Mouse (Mus musculus) liver, embryonic 14.5 days (tissue): ENCODE data around the gene Pld1. TPM values are rescaled to one million over a fixed set of nuclear protein-coding genes. Genes with fewer than 3 reads are reported as not detected.
A peak's percentile ranks its signal among the peaks of the same experiment; 100 is the strongest.

Experiments used
- ATAC-seq: fragments of 200-750 bp; cut with Nextera tagmentation; 2 replicates; pipeline ENCODE4 v1.8.0; 2017; ENCODE audit warnings: moderate number of reproducible peaks, mild to moderate bottlenecking, moderate library complexity; ENCODE audit not compliant: insufficient read depth
- DNase-seq, 3 experiments: peaks; one replicate each; pipeline ENCODE4 v3.0.0-alpha.2; 2012 to 2013; ENCODE audit warnings: low read depth in 3 of 3, low spot score in 3 of 3
- H3K27ac ChIP-seq: fragments of 300-500 bp; sonication (generic); 2 replicates; pipeline ENCODE4 v1.5.1; 2014; ENCODE audit warnings: moderate library complexity, mild to moderate bottlenecking, control low read depth, inconsistent platforms
- H3K27me3 ChIP-seq: fragments of 300-500 bp; sonication (generic); 2 replicates; pipeline ENCODE4 v1.6.1; 2014; ENCODE audit warnings: mild to moderate bottlenecking, low read length, moderate library complexity; ENCODE audit not compliant: control insufficient read depth, insufficient read depth
- H3K36me3 ChIP-seq: fragments of 300-500 bp; sonication (generic); replicated peaks from 2 replicates; pipeline ENCODE4 v1.6.1; 2014; ENCODE audit warnings: low read depth; ENCODE audit not compliant: control insufficient read depth, insufficient read depth
- H3K4me1 ChIP-seq, 2 experiments: fragments of 200-500 bp in 1 of 2; fragments of 300-500 bp in 1 of 2; sonication (generic) in 1 of 2; replicated peaks; 2 replicates each; pipeline ENCODE4 v1.6.1; 2012 to 2014; ENCODE audit warnings: antibody characterized with exemption in 1 of 2, inconsistent platforms in 1 of 2, low read length in 1 of 2; ENCODE audit not compliant: control insufficient read depth in 2 of 2, insufficient read depth in 2 of 2
- H3K4me2 ChIP-seq: fragments of 300-500 bp; sonication (generic); 2 replicates; pipeline ENCODE4 v1.6.1; 2014; ENCODE audit warnings: low read depth, mild to moderate bottlenecking, control low read depth, moderate library complexity
- H3K4me3 ChIP-seq, 2 experiments: fragments of 200-500 bp in 1 of 2; fragments of 300-500 bp in 1 of 2; sonication (generic) in 1 of 2; 2 replicates each; pipeline ENCODE4 v1.5.1; 2012 to 2014; ENCODE audit warnings: low read depth in 2 of 2, low read length in 2 of 2, mild to moderate bottlenecking in 2 of 2, control low read depth in 1 of 2, inconsistent platforms in 1 of 2, moderate library complexity in 1 of 2; ENCODE audit not compliant: insufficient read depth in 1 of 2
- H3K9ac ChIP-seq: fragments of 300-500 bp; sonication (generic); replicated peaks from 2 replicates; pipeline ENCODE4 v1.6.1; 2014; ENCODE audit warnings: mild to moderate bottlenecking, control low read depth, moderate library complexity
- H3K9me3 ChIP-seq: fragments of 300-500 bp; sonication (generic); 2 replicates; pipeline ENCODE4 v1.6.1; 2016; ENCODE audit warnings: low read length, mixed read lengths; ENCODE audit not compliant: control insufficient read depth
- CTCF ChIP-seq: IDR thresholded peaks from 2 replicates; pipeline ENCODE4 v1.5.1; 2016; ENCODE audit warnings: antibody characterized with exemption, low read depth, control low read depth
- EP300 ChIP-seq: IDR thresholded peaks from 2 replicates; pipeline ENCODE4 v1.6.1; 2016; ENCODE audit warnings: antibody characterized with exemption, low read depth
- WGBS: fragments of 180-500 bp; shearing (Covaris S2); extraction: QIAGEN DNeasy Blood & Tissue Kit; methylation state at CpG from one replicate; pipeline ENCODE4 v1.1.7; 2014; ENCODE audit not compliant: insufficient replicate concordance; 5-methylcytosine and 5-hydroxymethylcytosine counted together
- polyA plus RNA-seq, 2 experiments: library from polyadenylated mRNA; depleted of rRNA in 1 of 2; stranded (reverse) in 1 of 2; unstranded in 1 of 2; fragments of >200 nt; fragmentation: Nextera tagmentation in 1 of 2; extraction: Ambion mirVana in 1 of 2; gene quantifications; 2 replicates each; pipeline versions ENCODE4 v1.2.1 to v1.2.3; 2012 to 2014

Pld1 gene
- polyA plus RNA-seq, 2 experiments, result 2.9 to 4.4 TPM

- no peak overlapping the region for H3K9ac ChIP-seq
- H3K4me1 ChIP-seq, result no peaks in the 10 kb centered on the region
- no peak overlapping the region for H3K4me2 ChIP-seq
- H3K9me3 ChIP-seq, result no peaks in the 10 kb centered on the region
- DNase-seq (no peak), ATAC-seq (no peak)
- H3K27ac ChIP-seq, result no peak overlapping the region
- H3K27me3 ChIP-seq, result no peaks in the 10 kb centered on the region
- WGBS, result 24% methylated on average over 1 of the region's 1 CpGs
- no peak overlapping the region for H3K4me3 ChIP-seq
- H3K36me3 ChIP-seq, result no peaks in the 10 kb centered on the region
- no peak; the same call in 1 of the 2 replicates for TF ChIP-seq CTCF
- TF ChIP-seq EP300, result no peak
Observed at GRCm38 (mm10) chr3:28164678-28165077, 226.2 kb downstream of the Pld1 start.

DNA sequence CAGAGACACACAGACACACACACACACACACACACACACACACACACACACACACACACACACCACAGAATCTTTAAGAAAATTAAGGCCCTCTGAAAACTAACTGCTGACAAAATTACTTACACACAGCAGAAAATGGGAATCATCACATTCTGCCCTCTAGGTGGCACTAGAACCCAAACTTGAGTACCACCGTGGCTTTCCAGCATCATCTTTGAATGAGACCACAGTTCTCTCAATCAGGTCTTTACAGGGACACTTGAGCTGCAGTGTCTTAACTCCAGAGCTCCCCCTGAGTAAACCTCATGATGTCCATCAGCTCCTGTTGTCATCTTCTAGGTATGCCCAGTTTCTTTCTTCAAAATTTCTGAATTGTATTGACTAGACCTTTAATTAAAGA, 227.1 kb downstream of the Pld1 start:
- no peak overlapping the region for H3K9ac ChIP-seq
- no peaks in the 10 kb centered on the region for H3K4me1 ChIP-seq
- no peak overlapping the region for H3K27ac ChIP-seq
- no peaks in the 10 kb centered on the region for H3K36me3 ChIP-seq
- no peaks in the 10 kb centered on the region for H3K9me3 ChIP-seq
- TF ChIP-seq CTCF (peak; percentile 64), EP300 (no peak)
- H3K27me3 ChIP-seq, result no peaks in the 10 kb centered on the region
- no peak overlapping the region for H3K4me2 ChIP-seq
- peak; percentile 12 to 33 (median 20) for DNase-seq
- ATAC-seq, result no peak
- 6% methylated on average over 1 of the region's 1 CpGs for WGBS
- no peak overlapping the region for H3K4me3 ChIP-seq

DNA sequence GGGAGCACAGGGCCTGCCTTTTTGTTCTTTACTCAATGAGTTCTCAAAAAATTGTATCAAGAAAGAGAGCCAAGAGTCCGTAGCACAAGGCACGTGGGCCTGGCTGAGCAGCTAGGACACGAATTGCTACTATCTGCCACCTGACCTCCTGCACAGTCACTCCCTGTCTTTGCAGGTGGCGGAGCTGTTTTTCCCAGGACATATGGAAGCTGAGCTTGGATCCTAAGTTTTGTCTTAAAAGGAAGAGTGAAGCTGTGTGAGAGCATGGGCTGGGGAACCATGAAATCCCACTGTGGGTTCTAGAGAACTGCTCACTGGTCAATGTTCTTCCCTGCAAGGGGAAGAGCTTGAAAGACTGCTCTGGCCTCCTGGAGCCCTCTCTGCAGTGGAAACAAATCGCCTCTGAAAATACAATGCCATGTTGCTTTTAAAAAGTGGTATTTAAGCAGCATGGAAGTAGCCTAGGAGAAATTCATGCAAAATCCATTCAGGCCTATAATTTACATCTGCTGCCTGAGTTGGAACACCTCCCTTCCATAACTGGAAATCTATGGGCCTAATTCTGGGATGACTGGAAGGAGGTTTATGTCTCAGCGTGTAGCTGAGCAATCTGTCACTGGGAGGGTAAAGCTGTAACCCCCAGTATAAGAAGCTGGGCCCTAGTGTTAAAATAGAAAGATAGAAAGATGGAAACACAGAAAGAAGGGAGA, 229.5 kb downstream of the Pld1 start:
- Histone ChIP-seq H3K36me3 (no peaks in the 10 kb centered on the region), H3K27ac (no peak overlapping the region), H3K4me3 (no peak overlapping the region), H3K4me1 (peaks cover 0 to 10% of the 10 kb centered on the region in 2 experiments; a peak in 1 of 4 replicates), H3K27me3 (no peaks in the 10 kb centered on the region), H3K9ac (no peak overlapping the region), H3K4me2 (no peak overlapping the region), H3K9me3 (no peaks in the 10 kb centered on the region)
- TF ChIP-seq CTCF (no peak), EP300 (no peak)
- ATAC-seq (no peak), DNase-seq (no peak)
- 59% methylated on average over 6 of the region's 6 CpGs for WGBS

GRCm38 (mm10) chr3:28170911-28171618, 232.6 kb downstream of the Pld1 start:
- DNase-seq, result peak; percentile 26 to 49 (median 36)
- no peaks in the 10 kb centered on the region for H3K27me3 ChIP-seq
- no peak overlapping the region for H3K27ac ChIP-seq
- H3K36me3 ChIP-seq, result no peaks in the 10 kb centered on the region
- no peak overlapping the region for H3K4me3 ChIP-seq
- TF ChIP-seq CTCF (peak; percentile 39), EP300 (no peak)
- peak; percentile 43; the same call in 1 of the 2 replicates for ATAC-seq
- 20% methylated on average over 17 of the region's 17 CpGs for WGBS
- no peak overlapping the region for H3K9ac ChIP-seq
- no peaks in the 10 kb centered on the region for H3K9me3 ChIP-seq
- peaks cover 0 to 10% of the 10 kb centered on the region in 2 experiments; a peak in 1 of 4 replicates for H3K4me1 ChIP-seq
- H3K4me2 ChIP-seq, result peak overlapping the region; percentile 38
